Mouse (Mus musculus): Measurements from ENCODE around the gene Abhd14a. TPM values are rescaled to one million over a fixed set of nuclear protein-coding genes. Genes with fewer than 3 reads are reported as not detected.

Abhd14a gene
- polyA plus RNA-seq, 1 experiment from 2014 or later: 43.2 TPM

DNA sequence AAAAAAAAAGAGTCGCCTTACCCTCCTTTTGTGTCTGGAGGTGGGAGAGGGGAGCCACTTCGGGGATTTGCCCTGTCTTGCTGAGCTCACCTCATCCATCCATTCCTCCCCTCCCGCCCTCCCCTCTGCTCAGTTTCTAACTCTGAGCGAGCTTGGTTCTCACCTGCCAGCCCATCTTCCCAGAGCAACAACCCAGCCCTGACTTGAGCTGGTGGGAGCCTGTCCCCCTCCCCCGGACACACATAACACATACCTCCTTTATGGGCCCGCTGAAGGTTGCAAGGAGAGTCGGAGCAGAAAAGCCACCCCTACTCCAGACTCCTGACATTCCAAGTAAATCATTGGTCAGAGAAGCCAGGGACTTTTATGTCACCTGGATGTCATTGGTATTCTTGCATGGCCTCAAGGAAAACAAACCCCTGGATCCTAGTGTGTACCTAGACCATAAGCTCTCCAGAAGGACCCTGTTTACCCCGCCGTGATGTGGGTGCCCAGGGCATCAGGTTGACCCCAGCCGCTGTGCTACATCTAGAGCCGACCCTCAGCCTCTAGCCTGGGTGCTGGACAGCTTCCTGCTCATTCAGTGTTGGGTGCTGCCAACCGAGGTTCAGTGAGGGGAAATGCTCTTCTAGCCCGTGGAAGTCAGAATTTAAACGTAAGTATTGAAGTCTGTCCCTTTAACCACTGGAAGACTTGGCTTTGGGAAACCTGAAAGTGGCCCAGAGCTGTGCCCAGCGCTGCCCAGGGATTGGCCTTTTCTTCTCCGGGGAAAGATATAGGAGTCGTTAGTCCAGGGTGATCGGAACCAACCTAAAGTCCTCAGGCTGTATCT lies 26.2 kb downstream of the Abhd14a start:
- peak overlapping the region; percentile 21 for H3K4me2 ChIP-seq (ENCODE audit: low read depth, severe bottlenecking)
- no peak overlapping the region; the same call in 1 of the 2 replicates for H3K9ac ChIP-seq (ENCODE audit: low read length)
- ATAC-seq (ENCODE audit: insufficient number of reproducible peaks, low FRiP score, low TSS enrichment, low read depth) (peak; percentile 24; the same call in 1 of the 2 replicates), DNase-seq (ENCODE audit: low spot score) (peak; percentile 46)
- H3K4me3 ChIP-seq (ENCODE audit: low read depth, low read length): no peak overlapping the region
- H3K9me3 ChIP-seq (ENCODE audit: control insufficient read depth, low read length): no peaks in the 10 kb centered on the region
- 8% methylated on average over 17 of the region's 18 CpGs for WGBS
- H3K36me3 ChIP-seq (ENCODE audit: control insufficient read depth, insufficient read depth, low read length): no peaks in the 10 kb centered on the region
- H3K27me3 ChIP-seq (ENCODE audit: control insufficient read depth, insufficient read depth, low read length): no peaks in the 10 kb centered on the region
- H3K4me1 ChIP-seq (ENCODE audit: control insufficient read depth, insufficient read depth, low read length): peaks cover 32% of the 10 kb centered on the region
- H3K27ac ChIP-seq (replicated peaks; ENCODE audit: low read depth, low read length): peak overlapping the region; percentile 59; the same call in 1 of the 2 replicates

DNA sequence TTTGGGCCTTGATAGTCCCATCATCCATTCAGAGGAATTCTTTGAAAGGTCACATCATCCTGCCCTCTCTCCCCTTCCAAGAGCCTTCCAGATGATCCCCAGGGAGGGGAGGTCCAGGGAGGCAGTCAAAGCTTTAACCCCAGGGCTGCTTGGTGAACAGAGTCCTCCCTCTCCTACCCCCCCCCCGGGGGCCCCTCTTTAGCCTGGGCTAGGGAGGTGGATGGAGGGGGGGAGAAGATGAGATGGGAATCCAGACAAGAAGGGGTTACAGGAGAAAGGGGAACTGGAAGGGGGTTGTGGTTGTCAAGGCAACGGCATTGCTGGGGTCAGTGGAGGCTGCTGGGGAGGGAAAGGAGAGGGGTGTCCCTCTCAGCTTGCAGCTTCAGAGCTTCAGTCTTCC lies 26.9 kb downstream of the Abhd14a start:
- H3K4me1 ChIP-seq (ENCODE audit: control insufficient read depth, insufficient read depth, low read length): peaks cover 32% of the 10 kb centered on the region
- H3K27me3 ChIP-seq (ENCODE audit: control insufficient read depth, insufficient read depth, low read length): no peaks in the 10 kb centered on the region
- ATAC-seq (ENCODE audit: insufficient number of reproducible peaks, low FRiP score, low TSS enrichment, low read depth) (0 out of 2 replicates have a peak, but pooled peaks have one; percentile 17), DNase-seq (ENCODE audit: low spot score) (peak; percentile 42)
- H3K27ac ChIP-seq (replicated peaks; ENCODE audit: low read depth, low read length): no peak overlapping the region; the same call in 1 of the 2 replicates
- 0% methylated on average over 2 of the region's 2 CpGs for WGBS
- H3K4me2 ChIP-seq (ENCODE audit: low read depth, severe bottlenecking): peak overlapping the region; percentile 10
- H3K4me3 ChIP-seq (ENCODE audit: low read depth, low read length): no peak overlapping the region
- no peaks in the 10 kb centered on the region for H3K36me3 ChIP-seq (ENCODE audit: control insufficient read depth, insufficient read depth, low read length)
- no peaks in the 10 kb centered on the region for H3K9me3 ChIP-seq (ENCODE audit: control insufficient read depth, low read length)
- no peak overlapping the region; the same call in 1 of the 2 replicates for H3K9ac ChIP-seq (ENCODE audit: low read length)

DNA sequence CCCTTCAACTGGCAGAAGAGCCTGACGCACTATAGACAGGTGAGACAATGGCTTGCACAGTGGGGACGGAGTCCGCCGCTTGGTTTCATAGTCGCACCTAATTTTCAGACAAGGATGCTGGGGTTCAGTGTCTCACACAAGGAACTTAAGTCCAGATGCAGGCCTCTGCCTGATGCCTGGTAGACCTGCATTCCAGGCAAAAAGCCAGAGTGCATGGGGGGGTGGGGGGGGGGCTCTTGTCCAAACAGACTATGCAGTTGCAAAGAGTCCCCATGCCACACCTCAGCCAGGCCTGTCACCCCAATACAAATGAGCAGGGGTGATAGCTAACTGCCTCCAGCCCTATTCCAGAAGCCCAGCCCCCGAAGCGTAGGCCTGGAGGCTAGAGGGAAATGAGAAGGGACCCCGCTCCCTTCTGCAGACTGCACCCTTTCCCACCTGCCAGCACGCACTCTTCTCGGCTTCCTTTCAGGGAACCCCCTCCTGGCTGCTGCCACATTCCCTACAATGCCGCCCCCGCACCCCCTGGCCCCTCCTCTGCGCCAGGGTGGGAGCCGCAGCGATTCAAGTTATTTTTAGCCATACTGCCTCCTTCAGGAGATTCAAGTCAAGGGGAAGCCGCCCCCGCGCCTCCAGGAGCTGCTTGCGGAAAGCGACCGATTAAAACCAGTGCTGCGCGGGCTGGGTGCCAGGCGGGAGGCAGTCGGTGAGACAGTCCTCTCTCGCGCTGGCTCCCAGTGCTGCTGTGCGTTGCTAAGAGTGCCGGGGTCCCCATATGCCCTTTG lies 29.4 kb downstream of the Abhd14a start:
- no peaks in the 10 kb centered on the region for H3K27me3 ChIP-seq (ENCODE audit: control insufficient read depth, insufficient read depth, low read length)
- peaks cover 32% of the 10 kb centered on the region for H3K4me1 ChIP-seq (ENCODE audit: control insufficient read depth, insufficient read depth, low read length)
- WGBS: 17% methylated on average over 29 of the region's 29 CpGs
- ATAC-seq (ENCODE audit: insufficient number of reproducible peaks, low FRiP score, low TSS enrichment, low read depth) (peak; percentile 14; the same call in 1 of the 2 replicates), DNase-seq (ENCODE audit: low spot score) (peak; percentile 82)
- H3K4me2 ChIP-seq (ENCODE audit: low read depth, severe bottlenecking): peak overlapping the region; percentile 48
- H3K4me3 ChIP-seq (ENCODE audit: low read depth, low read length): peak overlapping the region; percentile 23
- no peaks in the 10 kb centered on the region for H3K36me3 ChIP-seq (ENCODE audit: control insufficient read depth, insufficient read depth, low read length)
- H3K9ac ChIP-seq (ENCODE audit: low read length): peak overlapping the region; percentile 55
- peak overlapping the region; percentile 52; the same call in 1 of the 2 replicates for H3K27ac ChIP-seq (replicated peaks; ENCODE audit: low read depth, low read length)
- no peaks in the 10 kb centered on the region for H3K9me3 ChIP-seq (ENCODE audit: control insufficient read depth, low read length)

DNA sequence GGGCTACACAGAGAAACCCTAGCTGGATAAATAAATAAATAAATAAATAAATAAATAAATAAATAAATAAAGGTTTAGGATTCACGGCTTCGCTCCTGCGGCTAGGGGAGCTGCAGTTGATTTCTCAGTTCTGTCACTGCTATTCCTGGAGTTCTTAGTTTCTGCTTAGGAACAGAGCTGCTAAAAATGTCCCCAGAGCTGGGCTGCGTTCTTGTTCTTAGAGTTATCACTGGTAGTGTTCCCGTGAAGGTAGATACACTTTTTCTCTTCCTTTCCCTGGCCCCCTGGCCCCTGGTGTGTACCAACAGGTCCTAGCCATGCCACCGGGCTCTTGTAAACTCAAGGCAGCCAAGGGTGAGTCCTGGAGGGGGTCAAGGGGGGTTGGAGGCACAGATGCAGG lies 30.7 kb downstream of the Abhd14a start:
- Histone ChIP-seq H3K9me3 (ENCODE audit: control insufficient read depth, low read length) (no peaks in the 10 kb centered on the region), H3K9ac (ENCODE audit: low read length) (no peak overlapping the region), H3K4me3 (ENCODE audit: low read depth, low read length) (no peak overlapping the region), H3K4me1 (ENCODE audit: control insufficient read depth, insufficient read depth, low read length) (peaks cover 32% of the 10 kb centered on the region), H3K36me3 (ENCODE audit: control insufficient read depth, insufficient read depth, low read length) (no peaks in the 10 kb centered on the region), H3K27me3 (ENCODE audit: control insufficient read depth, insufficient read depth, low read length) (no peaks in the 10 kb centered on the region), H3K27ac (replicated peaks; ENCODE audit: low read depth, low read length) (no peak overlapping the region), H3K4me2 (ENCODE audit: low read depth, severe bottlenecking) (no peak overlapping the region)
- DNase-seq (ENCODE audit: low spot score): no peak
- no peak for ATAC-seq (ENCODE audit: insufficient number of reproducible peaks, low FRiP score, low TSS enrichment, low read depth)
- 79% methylated on average over 6 of the region's 6 CpGs for WGBS

DNA sequence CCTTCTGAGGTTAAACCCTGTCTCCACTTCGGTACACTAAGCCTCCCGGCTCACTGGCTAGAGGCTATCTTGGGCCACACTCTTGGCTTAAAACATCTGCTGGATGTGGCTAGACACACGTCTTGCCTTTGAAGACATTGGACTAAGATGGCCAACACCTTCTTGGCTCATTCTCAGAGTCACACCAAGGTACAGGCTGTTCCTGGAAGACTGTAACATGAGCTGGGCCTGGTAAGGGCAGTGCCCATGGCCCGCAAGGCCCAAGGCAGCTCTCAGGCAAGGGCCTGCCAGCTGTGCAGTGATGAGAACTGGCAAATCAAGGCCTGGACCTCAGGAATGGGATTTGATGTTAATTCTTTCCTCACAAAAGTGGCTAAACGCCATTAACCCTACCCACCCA lies 33.9 kb downstream of the Abhd14a start:
- H3K27me3 ChIP-seq (ENCODE audit: control insufficient read depth, insufficient read depth, low read length): no peaks in the 10 kb centered on the region
- no peaks in the 10 kb centered on the region for H3K9me3 ChIP-seq (ENCODE audit: control insufficient read depth, low read length)
- 79% methylated on average over 5 of the region's 5 CpGs for WGBS
- H3K4me2 ChIP-seq (ENCODE audit: low read depth, severe bottlenecking): no peak overlapping the region
- H3K4me3 ChIP-seq (ENCODE audit: low read depth, low read length): no peak overlapping the region
- ATAC-seq (ENCODE audit: insufficient number of reproducible peaks, low FRiP score, low TSS enrichment, low read depth) (no peak), DNase-seq (ENCODE audit: low spot score) (no peak)
- H3K9ac ChIP-seq (ENCODE audit: low read length): no peak overlapping the region
- no peaks in the 10 kb centered on the region for H3K36me3 ChIP-seq (ENCODE audit: control insufficient read depth, insufficient read depth, low read length)
- H3K27ac ChIP-seq (replicated peaks; ENCODE audit: low read depth, low read length): no peak overlapping the region
- peaks cover 24% of the 10 kb centered on the region for H3K4me1 ChIP-seq (ENCODE audit: control insufficient read depth, insufficient read depth, low read length)

DNA sequence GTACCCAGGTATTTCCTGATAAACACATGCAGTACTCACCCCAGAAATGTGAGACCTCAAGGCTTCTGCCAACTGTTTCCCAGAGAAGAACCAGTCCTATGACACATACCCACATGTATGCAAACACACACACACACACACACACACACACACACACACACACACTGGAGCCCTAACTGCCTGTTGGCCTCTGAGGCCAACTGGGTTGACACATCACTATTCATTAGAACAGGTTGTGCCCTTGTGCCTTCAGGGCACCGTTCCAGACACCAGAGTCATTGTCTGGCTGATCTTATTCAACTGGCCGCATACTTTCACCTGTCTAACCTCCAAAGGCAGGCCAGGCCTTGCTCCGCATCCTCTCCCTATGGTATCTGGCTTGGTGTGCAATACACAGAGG lies 35.3 kb downstream of the Abhd14a start:
- H3K9ac ChIP-seq (ENCODE audit: low read length): no peak overlapping the region
- H3K4me3 ChIP-seq (ENCODE audit: low read depth, low read length): no peak overlapping the region
- ATAC-seq (ENCODE audit: insufficient number of reproducible peaks, low FRiP score, low TSS enrichment, low read depth) (no peak), DNase-seq (ENCODE audit: low spot score) (no peak)
- no peak overlapping the region for H3K4me2 ChIP-seq (ENCODE audit: low read depth, severe bottlenecking)
- no peaks in the 10 kb centered on the region for H3K9me3 ChIP-seq (ENCODE audit: control insufficient read depth, low read length)
- no peaks in the 10 kb centered on the region for H3K36me3 ChIP-seq (ENCODE audit: control insufficient read depth, insufficient read depth, low read length)
- 75% methylated on average over 3 of the region's 3 CpGs for WGBS
- H3K4me1 ChIP-seq (ENCODE audit: control insufficient read depth, insufficient read depth, low read length): peaks cover 10% of the 10 kb centered on the region
- no peaks in the 10 kb centered on the region for H3K27me3 ChIP-seq (ENCODE audit: control insufficient read depth, insufficient read depth, low read length)
- H3K27ac ChIP-seq (replicated peaks; ENCODE audit: low read depth, low read length): 0 out of 2 replicates have a peak overlapping the region, but pooled peaks have one; percentile 3

DNA sequence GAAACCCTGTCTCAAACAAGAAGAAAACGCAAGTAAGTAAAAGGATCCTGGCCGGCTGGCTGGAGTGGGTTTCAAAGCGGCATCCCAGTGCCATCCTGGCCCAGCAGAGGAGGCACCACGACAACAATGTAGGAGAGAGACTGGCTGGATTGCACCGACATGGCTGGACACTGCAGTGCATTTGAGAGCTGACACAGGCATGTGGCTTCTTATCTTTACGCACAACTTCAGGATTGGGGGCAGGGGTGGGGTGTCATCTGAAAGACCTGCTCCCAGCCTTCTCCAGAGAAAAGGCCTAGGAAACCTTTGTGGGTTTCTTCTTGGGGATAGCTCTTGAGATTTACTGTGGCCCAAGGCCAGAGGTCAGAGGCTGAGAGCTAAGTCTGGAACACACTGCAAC lies 35.7 kb downstream of the Abhd14a start:
- WGBS: 72% methylated on average over 6 of the region's 6 CpGs
- H3K9ac ChIP-seq (ENCODE audit: low read length): no peak overlapping the region
- no peak overlapping the region for H3K4me3 ChIP-seq (ENCODE audit: low read depth, low read length)
- ATAC-seq (ENCODE audit: insufficient number of reproducible peaks, low FRiP score, low TSS enrichment, low read depth) (no peak), DNase-seq (ENCODE audit: low spot score) (no peak)
- H3K9me3 ChIP-seq (ENCODE audit: control insufficient read depth, low read length): no peaks in the 10 kb centered on the region
- H3K27ac ChIP-seq (replicated peaks; ENCODE audit: low read depth, low read length): no peak overlapping the region
- no peaks in the 10 kb centered on the region for H3K27me3 ChIP-seq (ENCODE audit: control insufficient read depth, insufficient read depth, low read length)
- no peak overlapping the region for H3K4me2 ChIP-seq (ENCODE audit: low read depth, severe bottlenecking)
- no peaks in the 10 kb centered on the region for H3K36me3 ChIP-seq (ENCODE audit: control insufficient read depth, insufficient read depth, low read length)
- peaks cover 10% of the 10 kb centered on the region for H3K4me1 ChIP-seq (ENCODE audit: control insufficient read depth, insufficient read depth, low read length)

DNA sequence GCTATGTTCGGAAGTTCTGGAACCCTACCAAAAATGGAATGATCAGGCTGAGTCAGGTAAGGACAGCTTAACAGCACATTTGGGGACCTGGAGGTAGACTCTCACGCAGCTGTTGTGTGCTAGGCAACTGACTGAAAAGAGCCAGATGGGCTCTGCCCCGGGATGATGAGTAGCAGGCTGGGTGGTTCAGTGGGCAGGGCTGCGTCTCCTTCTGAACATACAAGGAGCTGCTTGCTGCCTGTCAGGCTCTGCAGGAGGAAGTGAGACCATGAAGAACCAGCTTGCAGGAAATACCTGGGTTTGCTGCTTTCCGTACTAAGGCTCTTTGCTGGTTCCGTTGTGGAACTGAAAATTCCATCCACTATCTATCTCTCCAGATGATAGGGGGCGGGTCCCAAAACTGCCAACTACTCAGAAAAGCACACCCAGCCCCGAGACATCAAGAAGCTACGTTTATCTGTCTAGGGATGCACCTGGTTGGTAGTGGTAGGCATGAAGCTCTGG lies 36.3 kb downstream of the Abhd14a start:
- WGBS: 77% methylated on average over 9 of the region's 9 CpGs

More for the DNA sequence above, 36.3 kb downstream of the Abhd14a start:
- Histone ChIP-seq H3K4me2 (ENCODE audit: low read depth, severe bottlenecking) (no peak overlapping the region), H3K27ac (replicated peaks; ENCODE audit: low read depth, low read length) (no peak overlapping the region), H3K27me3 (ENCODE audit: control insufficient read depth, insufficient read depth, low read length) (no peaks in the 10 kb centered on the region), H3K4me3 (ENCODE audit: low read depth, low read length) (no peak overlapping the region), H3K9me3 (ENCODE audit: control insufficient read depth, low read length) (no peaks in the 10 kb centered on the region), H3K9ac (ENCODE audit: low read length) (no peak overlapping the region), H3K4me1 (ENCODE audit: control insufficient read depth, insufficient read depth, low read length) (peaks cover 13% of the 10 kb centered on the region), H3K36me3 (ENCODE audit: control insufficient read depth, insufficient read depth, low read length) (no peaks in the 10 kb centered on the region)
- ATAC-seq (ENCODE audit: insufficient number of reproducible peaks, low FRiP score, low TSS enrichment, low read depth): no peak
- no peak for DNase-seq (ENCODE audit: low spot score)

Measured in limb, embryonic 11.5 days (tissue).